Mouse (Mus musculus): ENCODE data around the gene B4galt1. TPM values are rescaled to one million over a fixed set of nuclear protein-coding genes. Genes with fewer than 3 reads are reported as not detected.

The B4galt1 gene
- total RNA-seq (2021) (10 to 100 TPM; 53.0 to 67.7 TPM), polyA plus RNA-seq (2012; rRNA removed) (166 and 197 TPM in 2 replicates)
- long read RNA-seq, transcript B4galt1-201 (6 exons, 3,983 nt): major isoform, 26 of 34 reads
- long read RNA-seq, partial matches to known transcripts: 1 of 34 reads
- long read RNA-seq, other reads (novel, unspliced or antisense): 7 of 34 reads

GRCm38 (mm10) chr4:40853565-40854386 is at the start of gene B4galt1:
TSS of gene B4galt1 (minus strand) at chr4:40854005.
- peak; percentile 100 for DNase-seq

DNA sequence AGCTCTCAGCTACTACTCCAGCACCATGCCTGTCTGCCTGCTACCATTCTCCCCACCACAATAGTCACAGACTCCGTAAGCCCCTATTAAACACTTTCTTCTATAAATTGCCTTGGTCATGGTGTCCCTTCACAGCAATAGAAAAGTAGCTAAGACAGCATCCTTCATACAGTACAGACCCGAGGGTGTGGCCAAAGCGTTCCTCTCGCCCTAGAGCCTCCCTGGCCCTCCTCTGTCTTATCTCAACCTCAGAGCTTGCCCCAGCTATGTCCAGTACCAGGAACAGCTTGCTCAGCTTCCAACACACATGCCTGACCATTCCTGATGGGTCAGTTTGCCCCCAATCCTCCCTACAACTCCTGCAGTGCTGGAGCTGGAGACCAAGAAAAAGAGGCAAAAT is 46.8 kb upstream of the B4galt1 start:
- DNase-seq: no peak

GRCm38 (mm10) chr4:40900071-40900470 is 46.3 kb upstream of the B4galt1 start:
- DNase-seq: no peak

DNA sequence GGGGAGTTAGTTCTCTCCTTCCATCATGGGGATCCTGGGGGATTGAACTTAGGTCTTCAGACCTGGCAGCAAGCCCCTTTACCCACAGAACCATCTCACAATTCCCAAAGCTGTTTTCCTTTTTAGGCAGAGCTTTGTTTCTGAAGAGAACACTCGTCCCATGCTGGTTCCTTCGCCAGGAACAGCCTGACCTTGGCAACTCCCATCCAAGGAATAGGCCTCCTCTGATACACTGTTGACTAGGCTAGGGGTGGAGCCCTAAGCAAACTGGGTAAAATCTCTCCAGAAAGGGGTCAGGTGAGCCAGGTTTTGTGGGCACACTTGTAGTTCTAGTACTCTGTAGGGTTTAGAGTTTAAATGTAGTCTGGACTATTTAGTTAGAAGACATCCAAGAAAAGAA is 45.5 kb upstream of the B4galt1 start:
- DNase-seq: no peak

- DNase-seq: no peak
Measured at GRCm38 (mm10) chr4:40898476-40899044, 44.8 kb upstream of the B4galt1 start.

DNA sequence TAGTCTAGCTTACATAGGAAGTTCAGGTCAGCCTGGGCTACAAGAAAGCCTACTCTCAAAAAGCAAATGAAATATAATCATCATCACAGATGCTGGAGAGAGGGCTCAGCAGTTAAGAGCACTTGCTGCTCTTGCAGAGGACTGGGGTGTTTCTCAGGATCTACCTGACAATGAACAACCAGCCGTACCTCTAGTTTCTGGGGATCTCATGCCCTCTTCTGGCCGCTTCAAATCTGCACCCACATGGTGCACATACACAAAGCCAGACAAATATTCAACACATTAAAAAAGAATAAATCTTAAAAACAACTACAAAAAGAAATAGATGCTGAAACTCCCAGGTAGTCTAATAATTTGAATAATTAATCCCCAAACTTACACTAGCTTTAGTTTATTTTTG is 41.8 kb upstream of the B4galt1 start:
- DNase-seq: no peak

- no peak for DNase-seq
Measured at GRCm38 (mm10) chr4:40895118-40895517, 41.3 kb upstream of the B4galt1 start.

- no peak for DNase-seq
Measured at GRCm38 (mm10) chr4:40891206-40891605, 37.4 kb upstream of the B4galt1 start.

- DNase-seq: no peak
Measured at GRCm38 (mm10) chr4:40889983-40890382, 36.2 kb upstream of the B4galt1 start.

DNA sequence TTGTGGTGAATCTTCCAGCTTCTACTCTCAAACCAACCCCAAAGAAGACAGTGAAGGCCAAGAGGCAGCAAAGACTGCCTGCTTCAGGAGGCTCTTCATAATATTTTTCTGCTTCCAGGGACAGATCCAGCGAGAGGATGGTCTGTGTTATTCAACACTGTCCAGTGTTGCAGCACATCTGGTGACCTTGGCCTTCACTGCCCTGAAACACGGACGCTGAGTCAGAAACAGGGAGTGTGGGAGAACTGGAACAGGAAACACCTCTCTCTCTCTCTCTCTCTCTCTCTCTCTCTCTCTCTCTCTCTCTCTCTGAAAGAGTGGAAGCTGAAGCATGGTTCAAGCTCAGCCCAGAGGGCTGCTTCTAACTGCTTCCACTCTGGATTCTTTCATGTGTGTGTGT is 35.4 kb upstream of the B4galt1 start:
- peak; percentile 86 for DNase-seq

DNA sequence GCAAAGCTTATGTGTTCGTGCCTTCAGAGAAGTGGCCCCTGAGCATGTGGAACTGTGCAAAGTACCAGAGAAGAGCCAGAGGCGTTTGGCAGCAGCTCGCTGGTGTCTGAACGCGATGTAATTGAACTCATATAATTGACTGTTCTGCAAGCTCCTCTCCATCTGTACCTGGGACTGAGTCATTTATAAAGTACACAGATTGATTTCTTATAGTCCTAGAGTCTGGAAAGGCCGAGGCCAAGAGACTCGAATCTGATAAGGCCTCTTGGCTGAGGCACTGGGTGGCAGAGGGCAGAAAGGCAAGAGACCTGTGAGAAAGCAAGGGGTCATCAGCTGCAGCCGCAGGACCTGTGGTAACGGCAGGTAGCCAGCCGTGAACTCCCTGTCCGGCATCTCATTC is 35.0 kb upstream of the B4galt1 start:
- no peak for DNase-seq

DNA sequence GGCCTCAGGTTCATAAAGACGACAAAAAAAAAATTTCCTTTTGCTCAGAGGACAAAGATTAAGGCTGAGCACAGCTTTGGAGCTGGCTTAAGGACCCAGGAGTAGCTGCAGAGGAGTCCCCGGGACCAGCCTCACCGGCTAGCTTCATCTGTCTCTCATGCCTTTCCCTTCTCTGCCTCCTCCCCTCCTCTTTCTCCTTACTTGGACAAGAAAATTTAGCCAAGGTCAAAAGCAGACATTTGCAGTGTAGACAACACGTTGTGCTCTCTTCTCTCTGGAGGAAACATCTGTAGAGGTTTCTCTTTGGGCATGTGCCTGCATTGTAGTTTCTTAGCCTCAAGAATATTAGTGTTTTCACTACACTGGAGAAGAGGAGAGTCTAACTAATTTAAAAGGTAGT is 32.1 kb upstream of the B4galt1 start:
- DNase-seq: no peak

DNA sequence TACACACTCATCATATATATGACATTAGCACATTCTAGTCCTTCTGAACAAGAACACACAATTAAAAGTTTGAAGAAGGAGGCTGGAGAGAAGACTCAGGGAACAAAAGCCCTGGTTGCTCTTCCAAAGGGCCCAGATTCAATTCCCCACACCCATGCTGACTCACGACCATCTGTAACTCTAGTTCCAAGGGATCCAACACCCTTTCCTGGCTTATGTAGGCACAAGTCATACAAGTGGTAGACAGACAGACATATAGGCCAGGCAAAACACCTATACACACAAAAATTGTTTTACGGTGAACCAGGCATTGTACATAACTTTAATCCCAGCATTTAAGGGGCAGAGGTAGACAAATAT is 31.3 kb upstream of the B4galt1 start:
- DNase-seq: no peak

DNA sequence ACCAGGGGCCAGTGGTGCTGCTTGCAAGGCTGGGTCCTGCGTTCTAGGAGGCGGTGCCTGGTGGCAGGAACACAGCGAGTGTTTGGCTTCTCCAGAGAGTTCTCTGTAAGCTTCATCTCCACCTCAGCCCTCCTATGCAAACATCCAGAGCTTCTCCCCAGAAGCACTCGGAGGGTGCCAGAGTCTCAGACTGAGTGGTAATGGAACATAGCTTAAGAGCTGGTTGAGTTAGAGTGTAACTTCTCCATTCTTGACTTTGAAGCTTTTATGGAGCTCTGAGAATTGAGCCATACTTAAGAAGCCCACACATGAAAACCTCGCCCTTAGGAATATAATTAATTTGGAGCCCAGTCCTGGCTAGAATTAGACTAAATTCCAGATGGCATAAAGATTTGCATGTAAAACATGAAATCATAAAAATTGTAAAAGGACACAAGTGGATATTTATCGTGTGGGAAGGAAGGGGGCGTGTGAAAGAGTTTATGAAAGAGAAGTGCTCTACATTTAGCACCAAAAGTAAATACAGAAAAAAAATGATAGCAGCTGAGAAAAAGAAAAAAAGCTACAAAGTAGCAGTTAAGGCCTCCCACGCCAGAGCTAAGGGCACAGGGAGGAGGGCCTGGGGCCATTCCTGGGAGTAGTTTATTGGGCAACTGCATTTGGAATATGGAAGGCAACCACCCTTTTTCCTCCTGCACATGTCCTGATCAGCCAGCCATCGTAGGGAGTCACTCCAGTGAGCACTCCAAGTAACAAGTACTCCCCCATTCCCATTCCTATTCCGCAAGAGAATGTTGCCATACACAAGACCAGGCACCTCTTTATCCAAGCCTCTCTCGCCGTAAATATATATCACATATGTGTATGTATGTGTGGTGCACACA is 30.7 kb upstream of the B4galt1 start:
- no peak for DNase-seq

GRCm38 (mm10) chr4:40883200-40883599 is 29.4 kb upstream of the B4galt1 start:
- DNase-seq: no peak

GRCm38 (mm10) chr4:40877528-40877927 is 23.7 kb upstream of the B4galt1 start:
- no peak for DNase-seq

DNA sequence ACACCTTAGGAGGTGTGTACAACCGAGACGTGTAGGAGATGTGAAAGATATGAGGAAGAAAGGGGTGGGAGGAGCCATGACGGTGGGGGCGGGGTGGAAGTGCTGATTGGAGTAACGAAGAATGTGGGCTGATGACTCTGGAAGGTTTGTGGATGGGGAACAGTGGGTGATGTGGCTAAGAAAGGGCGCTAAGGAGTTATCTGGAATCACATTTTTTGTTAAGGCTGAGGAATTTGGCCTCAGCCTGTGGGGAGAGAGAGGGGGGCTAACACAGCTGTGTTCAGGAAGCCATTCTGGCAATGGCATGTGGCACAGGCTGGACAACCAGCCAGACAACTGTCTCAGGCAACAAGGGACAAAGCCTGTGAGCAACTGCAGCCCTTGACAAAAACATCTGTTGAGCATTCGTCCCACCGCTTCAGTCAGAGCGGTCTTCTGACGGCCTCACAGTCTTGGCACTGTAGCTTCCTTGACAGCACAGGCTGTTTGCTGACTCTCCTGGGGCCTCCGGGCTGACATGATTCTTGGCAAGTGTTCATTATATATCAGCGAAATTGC is 23.1 kb upstream of the B4galt1 start:
- DNase-seq: peak; percentile 31

GRCm38 (mm10) chr4:40875842-40876241 is 22.0 kb upstream of the B4galt1 start:
- DNase-seq: no peak

GRCm38 (mm10) chr4:40874794-40875552 is 21.2 kb upstream of the B4galt1 start:
- no peak for DNase-seq

GRCm38 (mm10) chr4:40874151-40874600 is 20.4 kb upstream of the B4galt1 start:
- no peak for DNase-seq

DNA sequence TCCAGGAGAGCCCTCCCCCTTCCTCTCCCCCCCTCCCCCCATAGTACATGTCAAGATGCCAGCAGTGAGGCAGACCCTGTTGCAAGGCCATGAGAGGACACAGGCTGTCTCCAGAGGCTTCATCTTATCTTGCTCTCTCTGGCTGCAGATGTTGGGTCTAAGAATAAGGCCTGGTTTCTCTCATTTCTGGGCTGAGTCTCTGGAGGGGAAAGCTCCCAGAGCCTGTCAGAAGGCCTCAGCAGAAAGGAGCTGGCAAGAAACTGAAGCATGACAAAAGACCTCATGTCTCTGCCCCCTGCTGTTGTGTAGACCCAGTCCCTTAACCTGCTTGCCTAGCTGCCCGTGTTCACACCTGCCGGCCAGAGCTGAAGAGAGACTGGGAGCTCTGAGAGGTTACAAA is 19.5 kb upstream of the B4galt1 start:
- no peak for DNase-seq

Measured in adrenal gland, adult 2 months (tissue).